Mouse (Mus musculus) embryonic facial prominence, embryonic 13.5 days (tissue): ENCODE data around the gene Capn15. TPM values are rescaled to one million over a fixed set of nuclear protein-coding genes. Genes with fewer than 3 reads are reported as not detected.

Experiments used
- ATAC-seq: fragments of 200-750 bp; cut with Nextera tagmentation; 2 replicates; pipeline ENCODE4 v1.8.0; 2017; ENCODE audit warnings: low read depth; ENCODE audit not compliant: insufficient number of reproducible peaks, insufficient read depth, low FRiP score, low TSS enrichment
- H3K27ac ChIP-seq: fragments of 300-500 bp; sonication (generic); 2 replicates; pipeline ENCODE4 v1.5.1; 2015; ENCODE audit warnings: moderate library complexity, mild to moderate bottlenecking, inconsistent platforms
- H3K27me3 ChIP-seq: fragments of 300-500 bp; sonication (generic); 2 replicates; pipeline ENCODE4 v1.6.1; 2015; ENCODE audit warnings: mild to moderate bottlenecking, inconsistent platforms
- H3K36me3 ChIP-seq: fragments of 300-500 bp; sonication (generic); 2 replicates; pipeline ENCODE4 v1.6.1; 2015; ENCODE audit warnings: mild to moderate bottlenecking, inconsistent platforms
- H3K4me1 ChIP-seq: fragments of 300-500 bp; sonication (generic); 2 replicates; pipeline ENCODE4 v1.6.1; 2015; ENCODE audit warnings: inconsistent platforms
- H3K4me2 ChIP-seq: fragments of 300-500 bp; sonication (generic); 2 replicates; pipeline ENCODE4 v1.6.1; 2015; ENCODE audit warnings: moderate library complexity, mild to moderate bottlenecking, inconsistent platforms
- H3K4me3 ChIP-seq: fragments of 300-500 bp; sonication (generic); 2 replicates; pipeline ENCODE4 v1.5.1; 2015; ENCODE audit warnings: mild to moderate bottlenecking, inconsistent platforms
- H3K9ac ChIP-seq: fragments of 300-500 bp; sonication (generic); 2 replicates; pipeline ENCODE4 v1.6.1; 2015; ENCODE audit warnings: mild to moderate bottlenecking, inconsistent platforms
- H3K9me3 ChIP-seq: fragments of 300-500 bp; sonication (generic); 2 replicates; pipeline ENCODE4 v1.6.1; 2016; ENCODE audit warnings: inconsistent platforms
- WGBS: fragments of 180-500 bp; shearing (Covaris S2); methylation state at CpG from one replicate; pipeline ENCODE4 v1.1.7; 2015; ENCODE audit warnings: mixed read lengths; 5-methylcytosine and 5-hydroxymethylcytosine counted together
- polyA plus RNA-seq: library from polyadenylated mRNA; unstranded; fragments of >200 nt; fragmentation: Nextera tagmentation; extraction: Ambion mirVana; gene quantifications from 2 replicates; pipeline ENCODE4 v1.2.1, GENCODE M21; 2015

Capn15 gene
- polyA plus RNA-seq, 1 experiment from 2014 or later = 23.4 TPM

DNA sequence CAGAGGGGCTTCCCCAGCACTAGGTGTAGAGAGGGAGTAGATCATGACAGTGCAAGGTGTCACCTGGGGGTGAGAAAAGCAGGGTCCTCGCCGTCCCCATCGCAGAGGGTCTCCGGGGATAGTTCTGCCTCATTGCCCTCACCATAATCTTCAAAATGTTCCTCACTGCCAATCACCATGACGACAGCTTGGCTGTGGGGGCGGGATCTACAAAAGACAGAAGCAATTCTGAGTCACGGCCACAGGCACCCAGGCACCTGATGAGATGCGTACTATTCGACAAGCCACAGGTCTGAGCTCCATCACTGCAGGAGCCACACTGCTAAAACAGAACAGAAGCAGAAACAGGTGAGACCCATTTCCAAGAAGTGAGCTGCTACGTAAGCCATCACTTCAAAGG, 28.1 kb upstream of the Capn15 start:
- Histone ChIP-seq H3K4me3 (no peak overlapping the region), H3K27ac (no peak overlapping the region), H3K36me3 (peaks cover 72% of the 10 kb centered on the region), H3K4me1 (no peaks in the 10 kb centered on the region; the same call in 1 of the 2 replicates), H3K27me3 (no peaks in the 10 kb centered on the region), H3K4me2 (no peak overlapping the region), H3K9me3 (no peaks in the 10 kb centered on the region), H3K9ac (no peak overlapping the region)
- WGBS = 87% methylated on average over 10 of the region's 10 CpGs
- no peak for ATAC-seq

DNA sequence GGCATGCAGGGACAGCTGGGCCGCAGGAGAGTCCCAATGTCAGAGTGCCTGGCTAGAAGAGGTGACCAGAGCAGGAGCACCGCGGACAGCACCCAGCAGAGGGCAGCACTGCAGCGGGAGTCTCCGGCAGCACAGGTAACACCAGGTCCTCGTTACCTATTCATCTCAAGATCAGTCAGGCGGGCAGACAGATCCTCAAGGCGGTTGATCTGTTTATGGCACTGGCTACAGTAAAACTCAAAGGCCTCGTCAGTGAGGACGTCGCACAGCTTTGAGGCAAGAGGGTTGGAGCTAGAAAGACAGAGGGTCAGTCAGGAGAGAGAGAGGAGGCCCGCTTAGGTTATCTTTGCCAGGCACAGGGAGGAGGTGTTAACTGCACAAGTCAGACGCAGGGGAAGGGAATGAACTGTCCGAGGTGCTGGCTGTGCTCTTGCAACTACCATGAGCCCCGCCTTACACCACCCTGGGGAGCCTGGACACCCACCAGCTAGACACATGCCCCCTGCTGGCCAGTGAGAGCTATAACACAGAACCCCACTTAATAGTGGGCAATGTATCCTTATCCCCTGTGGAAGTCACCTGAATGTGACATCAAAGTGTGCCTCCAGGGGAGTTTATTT, 26.4 kb upstream of the Capn15 start:
- H3K4me3 ChIP-seq = no peak overlapping the region
- 13% methylated on average over 15 of the region's 15 CpGs for WGBS
- 0 out of 2 replicates have a peak overlapping the region, but pooled peaks have one; percentile 5 for H3K4me2 ChIP-seq
- no peaks in the 10 kb centered on the region; the same call in 1 of the 2 replicates for H3K4me1 ChIP-seq
- H3K36me3 ChIP-seq = peaks cover 72% of the 10 kb centered on the region
- H3K9me3 ChIP-seq = no peaks in the 10 kb centered on the region
- no peak overlapping the region for H3K27ac ChIP-seq
- ATAC-seq = 0 out of 2 replicates have a peak, but pooled peaks have one; percentile 52
- no peaks in the 10 kb centered on the region for H3K27me3 ChIP-seq
- H3K9ac ChIP-seq = no peak overlapping the region

DNA sequence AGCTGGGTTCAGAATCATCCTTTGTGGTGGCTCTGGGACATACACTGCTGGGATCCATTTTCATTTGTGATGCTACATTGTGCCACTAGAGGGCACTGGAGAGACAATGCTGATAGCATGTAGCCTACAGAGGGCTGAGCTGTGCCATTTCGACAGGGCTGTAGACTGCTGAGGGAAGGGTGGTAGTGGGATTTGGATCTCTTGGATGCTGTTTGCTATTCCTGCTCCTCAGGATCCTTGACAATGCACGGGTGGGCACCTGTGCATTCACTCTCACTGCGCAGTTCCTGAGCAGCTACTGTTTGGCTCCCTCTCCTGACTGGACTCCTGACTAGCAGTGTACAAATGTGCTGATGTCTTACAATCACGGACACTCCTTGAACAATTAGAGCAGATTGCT, 23.9 kb upstream of the Capn15 start:
- Histone ChIP-seq H3K9me3 (no peaks in the 10 kb centered on the region), H3K36me3 (peaks cover 77% of the 10 kb centered on the region), H3K27ac (no peak overlapping the region), H3K27me3 (no peaks in the 10 kb centered on the region), H3K4me1 (no peaks in the 10 kb centered on the region; the same call in 1 of the 2 replicates), H3K4me2 (no peak overlapping the region), H3K4me3 (no peak overlapping the region), H3K9ac (no peak overlapping the region)
- WGBS = 30% methylated on average over 4 of the region's 4 CpGs
- no peak for ATAC-seq

DNA sequence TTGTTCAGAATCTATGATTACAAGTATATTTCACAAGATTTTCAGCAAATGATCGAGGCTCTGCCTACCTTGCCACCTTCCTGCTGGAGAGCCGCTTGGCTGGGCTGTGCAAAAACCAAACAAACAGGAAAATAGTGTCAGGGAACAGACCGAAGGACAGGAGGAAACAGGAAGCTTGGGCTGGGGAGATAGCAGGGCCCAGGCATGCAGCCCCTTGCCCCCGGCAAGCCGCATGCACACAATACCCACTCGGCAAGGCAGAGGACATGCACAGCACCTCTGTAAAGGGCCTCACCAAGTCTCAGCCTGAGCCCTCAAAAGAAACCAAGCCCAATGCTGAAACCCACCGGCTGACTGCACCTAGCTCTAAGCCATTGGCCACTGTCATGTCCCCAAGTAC, 23.2 kb upstream of the Capn15 start:
- Histone ChIP-seq H3K4me1 (no peaks in the 10 kb centered on the region; the same call in 1 of the 2 replicates), H3K4me3 (no peak overlapping the region), H3K4me2 (no peak overlapping the region), H3K9me3 (no peaks in the 10 kb centered on the region), H3K27ac (no peak overlapping the region), H3K9ac (no peak overlapping the region), H3K27me3 (no peaks in the 10 kb centered on the region), H3K36me3 (peaks cover 78% of the 10 kb centered on the region)
- ATAC-seq = no peak
- WGBS = 85% methylated on average over 7 of the region's 7 CpGs

DNA sequence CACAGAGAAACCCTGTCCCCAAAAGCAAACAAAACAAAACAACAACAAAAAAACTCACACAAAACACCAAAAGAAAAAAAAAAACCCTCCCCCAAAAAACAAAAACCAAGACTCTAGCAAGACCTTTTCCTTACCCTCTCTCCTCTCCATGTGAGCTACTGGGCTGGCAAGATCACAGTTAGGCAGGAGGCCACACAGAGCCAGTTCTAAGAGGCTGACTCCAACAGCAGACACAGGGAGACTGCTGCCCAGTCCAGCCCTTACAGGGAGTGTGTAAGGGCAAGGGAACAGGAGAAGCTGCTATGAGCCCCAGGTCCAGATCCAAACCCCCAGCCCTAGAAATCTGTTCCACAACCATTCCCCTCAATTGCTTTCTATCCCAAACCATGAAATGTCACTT, 22.7 kb upstream of the Capn15 start:
- no peak overlapping the region for H3K27ac ChIP-seq
- no peaks in the 10 kb centered on the region for H3K9me3 ChIP-seq
- no peaks in the 10 kb centered on the region; the same call in 1 of the 2 replicates for H3K4me1 ChIP-seq
- no peaks in the 10 kb centered on the region for H3K27me3 ChIP-seq
- no peak overlapping the region for H3K4me3 ChIP-seq
- no peak overlapping the region for H3K9ac ChIP-seq
- peaks cover 78% of the 10 kb centered on the region for H3K36me3 ChIP-seq
- no peak overlapping the region for H3K4me2 ChIP-seq
- ATAC-seq = no peak

DNA sequence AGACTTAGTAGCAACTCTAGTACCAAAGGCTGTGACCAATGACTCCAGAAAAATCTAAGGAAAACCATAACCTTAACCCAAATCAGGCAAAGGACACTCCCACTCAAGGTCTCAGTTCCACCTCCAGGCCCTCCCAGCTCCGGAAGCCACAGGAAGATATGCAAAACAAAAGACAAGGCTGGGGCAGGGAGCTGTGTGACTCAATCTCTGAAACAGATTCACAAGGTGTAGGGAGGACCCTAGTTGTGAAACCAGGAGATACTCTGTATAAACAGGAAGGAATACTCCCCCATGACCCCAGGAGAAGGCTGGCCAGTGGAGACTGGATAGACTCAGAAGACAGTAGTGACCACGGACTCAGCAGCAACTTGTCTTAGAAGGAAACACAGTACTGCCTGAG, 22.1 kb upstream of the Capn15 start:
- Histone ChIP-seq H3K27ac (no peak overlapping the region), H3K36me3 (peaks cover 80% of the 10 kb centered on the region), H3K4me1 (no peaks in the 10 kb centered on the region; the same call in 1 of the 2 replicates), H3K4me3 (no peak overlapping the region), H3K27me3 (no peaks in the 10 kb centered on the region), H3K9me3 (no peaks in the 10 kb centered on the region), H3K4me2 (no peak overlapping the region), H3K9ac (no peak overlapping the region)
- 61% methylated on average over 2 of the region's 2 CpGs for WGBS
- no peak for ATAC-seq

DNA sequence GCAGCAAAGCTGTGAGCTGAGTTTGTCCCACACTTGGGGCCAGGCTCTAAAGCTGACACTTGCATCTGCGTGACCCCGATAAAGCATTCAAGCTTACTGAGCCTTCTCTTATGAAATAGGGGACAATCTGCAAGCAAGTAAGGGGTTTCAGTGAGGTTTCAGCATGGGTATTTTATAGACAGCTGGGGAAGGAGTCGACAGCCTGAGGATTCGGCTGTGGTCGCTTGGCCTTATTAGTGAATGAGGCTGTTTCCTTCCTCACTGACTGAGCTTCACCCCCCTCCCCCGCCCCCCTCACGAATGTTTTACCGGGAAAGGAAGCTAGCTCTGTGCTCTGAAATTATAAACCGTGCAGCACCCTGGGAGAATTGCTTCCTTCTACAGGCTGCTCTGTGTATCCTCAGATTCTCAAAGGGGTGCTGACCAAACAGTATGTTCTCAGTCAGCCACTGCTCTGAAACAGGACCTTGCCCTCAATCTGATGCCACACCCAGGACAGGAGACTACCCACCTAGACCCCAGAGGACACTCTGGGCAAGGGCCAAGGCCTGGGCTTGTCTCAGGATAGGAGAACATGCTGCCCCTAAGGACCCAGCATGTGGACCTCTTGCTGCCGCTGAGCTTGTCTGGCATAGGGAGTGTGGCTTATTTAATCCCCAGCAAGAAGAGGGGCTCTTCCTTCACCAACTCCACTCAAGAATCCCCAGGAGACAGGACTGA, 20.3 kb upstream of the Capn15 start:
- no peak overlapping the region for H3K27ac ChIP-seq
- H3K4me2 ChIP-seq = no peak overlapping the region
- ATAC-seq = no peak
- H3K27me3 ChIP-seq = no peaks in the 10 kb centered on the region
- H3K36me3 ChIP-seq = peaks cover 78% of the 10 kb centered on the region
- H3K9me3 ChIP-seq = no peaks in the 10 kb centered on the region
- WGBS = 64% methylated on average over 10 of the region's 10 CpGs
- no peak overlapping the region for H3K4me3 ChIP-seq
- H3K9ac ChIP-seq = no peak overlapping the region
- no peaks in the 10 kb centered on the region for H3K4me1 ChIP-seq

DNA sequence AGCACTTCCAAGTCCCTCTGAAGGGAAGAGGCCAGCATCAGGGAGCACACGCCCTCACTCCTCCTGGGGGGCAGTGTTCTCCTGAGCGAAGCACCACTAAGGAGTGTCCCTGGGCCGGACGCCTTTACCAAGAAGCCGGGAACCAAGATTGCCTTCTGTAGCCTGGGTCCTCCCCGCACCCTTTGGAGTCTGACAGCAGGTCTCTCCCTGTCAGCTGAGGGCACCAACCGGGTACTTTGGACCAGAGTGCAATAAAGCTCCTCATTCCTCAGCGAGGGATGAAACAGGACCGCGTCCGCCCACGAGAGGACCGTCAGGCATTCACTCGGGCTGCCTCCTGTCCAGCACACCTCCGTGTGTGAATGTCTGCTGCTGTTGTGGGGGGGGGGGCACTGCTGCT, 19.1 kb upstream of the Capn15 start:
- no peak overlapping the region for H3K9ac ChIP-seq
- H3K36me3 ChIP-seq = peaks cover 75% of the 10 kb centered on the region
- no peak for ATAC-seq
- H3K4me3 ChIP-seq = no peak overlapping the region
- 94% methylated on average over 15 of the region's 15 CpGs for WGBS
- no peaks in the 10 kb centered on the region for H3K27me3 ChIP-seq
- H3K27ac ChIP-seq = no peak overlapping the region
- H3K4me2 ChIP-seq = no peak overlapping the region
- H3K9me3 ChIP-seq = no peaks in the 10 kb centered on the region
- H3K4me1 ChIP-seq = no peaks in the 10 kb centered on the region

DNA sequence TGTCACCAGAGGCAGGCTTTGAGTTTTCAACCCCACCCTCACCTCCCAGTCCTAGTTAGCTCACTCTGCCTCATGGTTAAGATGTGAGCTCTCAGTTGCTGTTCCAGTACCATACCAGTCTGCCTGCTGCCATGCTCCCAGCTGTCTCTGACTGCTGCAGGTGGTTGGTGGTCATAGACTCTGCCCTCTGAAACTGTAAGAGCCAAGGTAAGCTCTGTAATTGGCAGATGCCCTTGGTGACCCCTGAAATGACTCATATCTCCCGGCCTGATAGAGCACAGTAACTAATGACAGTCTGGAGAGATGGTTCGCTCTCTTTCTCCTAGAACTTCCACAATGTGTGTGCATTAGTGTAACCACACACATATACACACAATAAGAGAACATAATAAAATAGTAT, 18.3 kb upstream of the Capn15 start:
- Histone ChIP-seq H3K4me2 (no peak overlapping the region), H3K27ac (no peak overlapping the region), H3K27me3 (no peaks in the 10 kb centered on the region), H3K36me3 (peaks cover 79% of the 10 kb centered on the region), H3K9me3 (no peaks in the 10 kb centered on the region), H3K4me1 (no peaks in the 10 kb centered on the region), H3K9ac (no peak overlapping the region), H3K4me3 (no peak overlapping the region)
- ATAC-seq = no peak
- WGBS = 76% methylated on average over 2 of the region's 2 CpGs

DNA sequence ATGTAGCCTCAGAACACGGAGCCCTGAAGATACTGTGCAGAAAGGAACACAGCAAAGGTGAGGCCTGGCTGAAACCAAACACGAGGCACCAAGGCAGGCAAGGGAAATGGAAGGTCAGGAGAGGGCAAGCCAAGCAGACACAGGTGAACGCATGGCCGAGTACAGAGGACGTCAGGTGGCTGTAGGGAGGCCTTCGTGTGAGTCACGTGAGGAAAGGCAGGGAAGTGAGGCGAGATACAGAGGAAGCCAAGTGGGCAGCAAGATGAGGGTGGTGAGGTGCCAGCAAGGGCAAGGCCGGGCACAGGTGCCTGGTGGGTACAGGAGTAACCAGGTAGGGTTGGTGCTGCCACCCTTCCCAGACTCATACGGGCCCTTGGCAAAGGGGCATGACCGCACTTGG, 12.8 kb upstream of the Capn15 start:
- H3K4me2 ChIP-seq = no peak overlapping the region
- H3K9ac ChIP-seq = no peak overlapping the region
- H3K36me3 ChIP-seq = peaks cover 73% of the 10 kb centered on the region
- WGBS = 86% methylated on average over 11 of the region's 11 CpGs
- H3K27ac ChIP-seq = no peak overlapping the region
- H3K4me3 ChIP-seq = no peak overlapping the region
- H3K9me3 ChIP-seq = no peaks in the 10 kb centered on the region
- no peaks in the 10 kb centered on the region for H3K27me3 ChIP-seq
- no peaks in the 10 kb centered on the region for H3K4me1 ChIP-seq
- no peak for ATAC-seq

DNA sequence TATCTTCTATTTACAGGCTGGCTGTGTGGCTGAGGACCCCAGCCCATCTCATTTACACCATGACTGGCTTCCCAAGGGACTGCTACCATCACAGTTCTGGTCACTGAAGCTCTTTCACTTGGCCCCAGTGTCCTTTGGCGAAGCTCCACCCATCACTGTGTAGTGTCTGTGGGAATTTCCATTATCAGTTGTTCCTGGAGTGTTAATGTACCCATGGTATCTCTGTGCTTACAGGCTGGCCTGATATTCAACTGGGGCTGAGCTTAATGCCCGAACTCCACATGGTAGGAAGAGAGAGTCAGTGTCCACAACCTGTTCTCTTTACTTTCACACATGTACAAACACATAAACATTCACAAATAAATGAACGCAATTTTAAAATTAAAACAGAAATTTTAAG, 7.9 kb upstream of the Capn15 start:
- no peak overlapping the region for H3K4me3 ChIP-seq
- H3K9me3 ChIP-seq = no peaks in the 10 kb centered on the region
- no peak for ATAC-seq
- peaks cover 80% of the 10 kb centered on the region for H3K36me3 ChIP-seq
- no peak overlapping the region for H3K9ac ChIP-seq
- H3K27ac ChIP-seq = no peak overlapping the region
- no peaks in the 10 kb centered on the region for H3K27me3 ChIP-seq
- 93% methylated on average over 3 of the region's 3 CpGs for WGBS
- H3K4me1 ChIP-seq = no peaks in the 10 kb centered on the region
- no peak overlapping the region for H3K4me2 ChIP-seq

DNA sequence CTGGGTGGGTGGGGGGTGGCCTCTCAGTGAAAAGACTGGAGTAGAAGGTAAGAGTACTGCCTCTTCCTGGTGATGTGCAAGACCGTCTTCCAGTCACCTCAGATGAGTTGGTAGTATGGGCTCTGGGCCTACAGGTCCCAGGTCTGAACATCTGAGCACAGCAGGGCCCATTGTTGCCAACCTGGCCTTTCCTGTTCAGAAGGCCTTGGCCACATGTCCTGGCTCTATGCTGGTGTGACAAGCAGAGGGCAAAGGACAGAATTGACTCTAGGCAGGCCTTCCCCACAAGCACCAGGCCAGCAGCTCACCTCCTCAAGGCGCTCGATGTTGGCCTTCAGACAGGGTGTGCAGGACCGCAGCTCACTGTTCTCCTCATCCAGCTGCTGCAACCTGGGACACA, 6.7 kb upstream of the Capn15 start:
- Histone ChIP-seq H3K9me3 (no peaks in the 10 kb centered on the region), H3K36me3 (peaks cover 68% of the 10 kb centered on the region), H3K4me2 (no peak overlapping the region), H3K4me1 (no peaks in the 10 kb centered on the region), H3K27ac (no peak overlapping the region), H3K4me3 (no peak overlapping the region), H3K9ac (no peak overlapping the region), H3K27me3 (no peaks in the 10 kb centered on the region)
- WGBS = 97% methylated on average over 4 of the region's 4 CpGs
- ATAC-seq = no peak
